Mouse (Mus musculus): ENCODE data around the gene Mtx1.
A peak's percentile ranks its signal among the peaks of the same experiment; 100 is the strongest.

Gene Mtx1

DNA sequence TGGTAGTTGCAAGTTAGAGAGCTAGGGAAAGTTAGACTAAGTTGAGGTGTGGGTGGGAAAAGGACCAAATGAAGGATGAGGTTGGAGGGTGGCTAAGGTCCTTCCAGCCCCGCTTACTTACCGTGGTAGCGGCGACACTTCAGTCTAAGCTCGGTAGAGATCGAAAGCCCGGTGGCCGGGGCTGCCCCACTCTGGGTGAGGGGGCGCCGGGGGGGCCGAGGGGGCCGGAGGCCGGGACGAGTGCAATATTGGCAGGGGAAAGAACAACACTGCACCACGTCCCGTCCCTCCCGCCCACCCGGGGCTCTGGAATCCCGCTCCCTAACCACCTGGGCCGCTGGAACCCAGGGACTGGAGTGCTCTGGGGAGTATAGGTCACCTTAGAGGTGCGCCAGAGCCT lies at the start of gene Mtx1:
Mtx1 (minus strand) TSS at position 189 of the 400 bp plus-strand sequence.
- DNase-seq (ENCODE audit: low spot score) = no peak

DNA sequence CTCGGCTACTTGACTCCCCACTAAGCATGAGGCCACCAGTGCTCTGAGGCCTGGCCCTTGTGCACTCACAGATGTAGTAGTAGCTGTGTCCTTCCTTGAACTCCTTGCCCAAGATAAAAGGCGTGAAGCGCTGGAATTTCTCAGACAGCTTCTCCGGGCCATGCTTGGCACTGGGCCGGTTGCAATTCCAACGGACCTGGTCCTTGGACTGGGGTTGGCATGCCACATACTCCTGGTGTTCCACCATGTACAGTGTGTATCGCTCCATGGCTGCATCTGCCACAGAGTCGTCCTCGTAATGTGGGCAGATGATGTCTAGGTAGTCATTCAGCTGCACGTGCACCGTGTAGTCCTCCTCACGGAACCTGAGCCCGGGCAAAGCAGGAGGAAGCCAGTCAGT lies 49.2 kb upstream of the Mtx1 start:
- no peak for DNase-seq (ENCODE audit: low spot score)

DNA sequence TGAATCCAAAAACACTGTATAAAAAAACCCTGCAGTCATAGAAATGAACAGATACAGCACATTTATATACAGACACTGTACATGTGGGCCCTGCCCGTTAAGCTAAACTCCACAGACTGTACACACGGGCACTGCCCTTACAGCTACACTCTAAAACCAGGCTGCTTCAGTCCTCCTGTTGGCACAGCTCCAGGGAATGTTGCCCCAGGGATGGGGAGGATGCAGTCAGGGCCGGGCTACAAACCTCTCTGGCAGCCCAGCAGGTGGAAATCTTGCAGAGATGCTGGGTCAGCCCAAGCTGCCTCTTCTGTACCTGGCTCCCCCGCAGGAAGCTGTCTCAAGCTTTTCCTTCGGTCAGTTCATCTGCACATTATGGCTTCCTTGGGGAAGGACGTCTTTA lies 44.9 kb upstream of the Mtx1 start:
- DNase-seq (ENCODE audit: low spot score) = no peak

DNA sequence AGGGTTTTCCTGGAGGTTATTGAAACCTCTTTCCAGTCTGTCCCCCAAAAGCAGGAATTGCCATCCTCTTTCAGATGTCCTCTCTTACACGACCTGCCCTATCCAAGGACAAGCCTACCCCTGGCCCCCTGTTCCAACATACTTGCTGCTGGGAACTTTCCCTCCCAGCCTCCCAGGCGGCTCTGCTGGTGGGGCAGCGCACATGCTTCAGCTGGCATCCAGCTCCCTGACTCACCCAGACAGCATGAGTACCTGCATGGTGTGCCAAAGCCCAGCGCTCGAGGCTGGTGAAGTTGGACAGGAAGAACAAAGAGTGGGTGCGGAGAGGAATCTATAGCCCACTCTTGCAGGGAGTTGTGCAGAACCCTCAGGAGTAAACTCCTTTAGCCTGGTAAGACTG lies 44.0 kb upstream of the Mtx1 start:
- DNase-seq (ENCODE audit: low spot score) = no peak

DNA sequence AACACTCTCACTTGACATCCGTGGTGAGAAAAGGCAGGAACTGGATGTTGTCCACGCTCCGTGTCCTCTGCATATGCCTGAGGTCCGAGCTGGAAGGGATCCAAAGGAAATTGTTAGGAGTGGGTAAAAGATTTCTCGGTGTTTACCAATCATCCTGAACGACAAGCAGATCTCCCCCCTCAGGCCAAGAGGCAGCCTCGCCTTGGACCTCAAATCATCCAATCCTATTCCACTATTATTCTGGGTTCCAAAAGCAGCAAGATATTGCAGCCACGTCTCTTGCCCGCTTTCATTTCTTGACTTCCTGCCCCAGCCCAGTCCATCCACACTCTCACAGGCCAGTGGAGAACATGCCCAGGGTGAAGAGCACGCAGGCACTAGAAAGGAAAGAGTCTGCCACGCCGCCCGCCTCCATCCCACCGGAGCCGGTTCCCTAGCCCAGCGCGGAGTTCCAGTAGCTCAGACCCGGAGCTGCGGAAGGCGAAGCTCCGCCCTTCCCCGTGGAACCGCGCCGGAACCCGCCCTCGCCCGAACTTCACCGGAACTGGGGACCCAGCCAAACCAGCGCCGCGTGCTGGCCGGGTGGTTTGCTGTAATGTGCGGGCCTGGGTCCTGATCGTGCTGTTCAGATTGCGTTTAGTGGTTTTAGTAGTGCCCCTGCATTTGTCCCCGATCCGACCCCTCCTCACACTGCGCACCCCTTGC lies 43.3 kb upstream of the Mtx1 start, which contains the start of gene Slc50a1:
Slc50a1 (minus strand) TSS at position 520 of the 705 bp plus-strand sequence.
- peak; percentile 86 for DNase-seq (ENCODE audit: low spot score)

DNA sequence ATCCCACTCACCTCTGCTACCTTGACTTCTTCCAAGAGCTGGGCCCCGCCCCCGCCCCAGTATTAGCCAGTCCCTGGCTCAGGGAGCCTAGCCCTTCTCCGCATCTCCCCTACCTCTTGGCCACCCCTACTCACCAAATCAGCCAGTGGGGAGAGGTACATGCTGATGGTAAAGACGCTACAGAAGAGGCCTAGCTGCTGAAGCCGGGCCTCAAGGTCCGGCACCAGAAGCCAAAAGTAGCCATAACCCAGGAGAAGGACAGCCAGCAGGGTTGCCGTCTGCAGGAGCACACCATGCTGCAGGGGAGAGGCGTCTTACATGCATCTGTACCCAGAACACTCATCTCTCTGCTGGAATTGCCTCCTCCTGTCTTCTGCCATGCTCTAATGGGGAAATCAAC lies 42.0 kb upstream of the Mtx1 start:
- DNase-seq (ENCODE audit: low spot score) = no peak

DNA sequence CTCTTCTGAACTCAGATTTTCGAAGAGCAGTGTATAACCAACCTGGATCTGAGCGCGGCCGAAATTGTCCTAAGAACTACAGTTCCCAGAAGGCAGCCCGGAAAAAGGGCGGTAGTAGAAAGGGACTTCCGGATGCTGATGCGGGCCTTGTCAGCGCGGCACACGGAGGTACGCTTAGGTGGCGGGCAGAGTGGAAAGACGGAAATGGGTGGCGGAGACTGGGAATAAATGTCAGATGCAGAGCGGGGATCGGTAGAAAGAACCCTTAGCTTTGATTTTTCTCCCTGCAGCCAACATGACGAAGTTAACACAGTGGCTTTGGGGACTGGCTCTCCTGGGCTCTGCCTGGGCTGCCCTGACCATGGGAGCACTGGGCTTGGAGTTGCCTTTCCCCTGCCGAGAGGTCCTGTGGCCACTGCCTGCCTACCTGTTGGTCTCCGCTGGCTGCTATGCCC lies 39.6 kb upstream of the Mtx1 start:
- peak; percentile 89 for DNase-seq (ENCODE audit: low spot score)

DNA sequence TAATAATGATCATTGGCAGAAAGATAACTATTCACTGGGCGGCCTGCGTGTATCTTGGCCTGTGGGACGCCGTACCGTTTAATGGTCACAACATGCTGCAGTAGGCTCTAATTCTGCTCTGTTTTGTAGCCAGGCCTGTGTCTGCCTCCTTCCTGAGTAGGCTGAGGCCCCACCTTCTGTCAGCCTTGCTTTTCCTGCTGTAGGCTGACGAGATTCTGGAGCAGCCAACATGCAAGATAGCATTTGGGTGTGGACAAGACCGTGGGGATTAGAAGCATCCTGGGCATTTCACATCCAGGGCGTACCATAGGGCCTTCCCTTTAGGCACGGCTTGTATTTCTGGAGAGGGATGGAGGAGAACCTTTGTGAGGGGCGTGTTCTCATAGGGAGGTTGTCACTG lies 35.5 kb upstream of the Mtx1 start:
- DNase-seq (ENCODE audit: low spot score) = no peak

DNA sequence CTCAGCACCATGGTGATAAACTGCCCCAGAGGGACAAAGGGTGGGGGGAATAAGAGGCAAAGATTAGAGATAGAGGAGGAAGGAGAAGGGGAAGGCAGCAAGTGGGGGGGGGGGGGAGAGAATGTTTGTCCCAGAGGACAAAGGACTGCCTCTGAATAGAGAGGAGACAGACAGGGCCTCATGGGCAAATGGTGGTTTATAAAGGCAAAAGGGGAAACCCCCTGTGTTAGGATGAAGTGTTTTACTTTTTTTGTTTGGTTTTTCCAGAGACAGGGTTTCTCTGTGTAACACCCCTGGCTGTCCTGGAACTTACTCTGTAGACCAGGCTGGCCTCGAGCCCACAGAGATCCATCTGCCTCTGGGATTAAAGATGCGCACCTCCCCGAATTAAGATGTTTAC lies 33.3 kb upstream of the Mtx1 start:
- DNase-seq (ENCODE audit: low spot score) = no peak

DNA sequence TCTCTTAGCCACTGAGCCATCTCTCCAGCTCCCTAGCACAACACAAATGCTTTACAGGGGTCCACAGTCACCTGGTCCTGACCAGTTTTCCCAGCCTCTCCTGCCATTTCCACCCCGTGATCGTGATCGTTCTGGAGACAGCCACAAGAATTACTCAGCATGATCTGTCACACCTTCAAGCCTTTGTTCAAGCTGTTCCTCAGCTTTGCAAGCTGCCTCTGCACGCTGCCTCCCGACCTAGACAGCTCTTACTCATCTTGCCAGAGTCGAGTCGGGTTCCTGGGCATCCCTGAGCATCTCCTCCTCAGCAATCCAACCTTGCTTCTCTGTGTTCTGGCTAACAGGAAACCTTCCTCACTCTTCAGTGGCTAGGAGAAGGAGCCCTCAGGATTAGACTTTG lies 32.2 kb upstream of the Mtx1 start, which contains the start of gene Dpm3:
Dpm3 (plus strand) TSS at position 283 of the 400 bp plus-strand sequence.
- no peak for DNase-seq (ENCODE audit: low spot score)

DNA sequence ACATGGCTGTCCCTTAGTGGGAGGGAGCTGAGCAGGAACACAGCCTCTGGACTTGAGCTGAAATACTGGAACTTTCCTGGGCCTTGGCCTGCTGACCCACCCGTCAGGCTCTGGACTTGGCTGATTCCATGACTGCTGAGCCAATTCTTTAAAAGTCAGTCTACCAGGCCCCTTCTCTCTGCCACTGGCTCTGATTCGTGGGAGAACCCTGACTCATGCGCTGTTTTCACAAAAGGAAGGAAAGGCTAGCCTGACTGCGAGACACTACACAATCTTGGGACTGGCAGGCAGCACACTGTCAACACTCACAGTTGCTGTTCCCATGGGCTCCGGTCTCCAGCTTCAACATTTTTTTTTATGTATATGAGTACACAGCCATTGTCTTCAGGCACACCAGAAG lies 29.3 kb upstream of the Mtx1 start:
- no peak for DNase-seq (ENCODE audit: low spot score)

DNA sequence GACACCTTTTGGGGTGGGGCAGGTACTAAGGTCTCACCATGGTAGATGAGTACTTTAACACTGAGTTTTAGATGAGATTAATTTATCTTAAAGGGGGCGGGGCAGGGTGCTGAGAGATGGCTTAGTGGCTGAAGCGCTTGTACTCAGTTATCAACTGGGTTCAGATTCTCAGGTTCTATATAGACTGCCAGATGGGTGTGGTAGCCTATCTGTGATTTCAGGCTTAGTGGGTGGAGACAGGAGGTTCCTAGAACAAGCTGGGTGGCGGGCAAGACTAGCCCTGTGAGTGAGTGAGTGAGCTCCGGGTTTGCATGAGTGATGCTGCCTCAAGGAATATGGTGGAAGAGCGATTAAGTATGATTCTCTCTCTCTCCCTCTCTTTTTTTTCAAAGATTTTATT lies 28.1 kb upstream of the Mtx1 start:
- DNase-seq (ENCODE audit: low spot score) = no peak

DNA sequence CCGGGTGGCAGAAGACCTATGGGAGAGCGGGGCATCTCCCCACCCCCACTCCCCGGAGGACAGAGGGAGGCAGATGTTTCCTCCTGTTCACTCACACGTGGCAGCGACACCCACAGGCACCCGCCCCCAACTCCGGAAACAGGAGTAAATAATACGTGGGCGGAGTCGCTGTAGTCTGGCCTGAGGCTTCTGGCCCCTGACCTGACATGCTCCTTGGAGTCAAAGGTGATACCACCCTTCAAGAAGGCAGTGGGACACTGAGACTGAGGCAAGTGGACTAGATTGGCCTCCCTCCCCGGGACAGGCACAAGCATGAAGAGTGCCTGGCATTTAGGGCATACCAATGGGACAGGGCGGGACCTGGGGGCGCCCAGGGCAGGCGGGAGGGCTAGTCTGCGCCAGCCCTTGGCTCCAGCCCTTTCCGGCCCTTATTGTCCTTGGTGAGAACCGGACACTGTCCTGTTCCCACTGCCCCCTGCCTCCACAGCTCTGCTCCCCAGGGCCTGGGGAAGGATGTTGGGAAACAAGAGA lies 24.5 kb upstream of the Mtx1 start:
- DNase-seq (ENCODE audit: low spot score) = peak; percentile 87

DNA sequence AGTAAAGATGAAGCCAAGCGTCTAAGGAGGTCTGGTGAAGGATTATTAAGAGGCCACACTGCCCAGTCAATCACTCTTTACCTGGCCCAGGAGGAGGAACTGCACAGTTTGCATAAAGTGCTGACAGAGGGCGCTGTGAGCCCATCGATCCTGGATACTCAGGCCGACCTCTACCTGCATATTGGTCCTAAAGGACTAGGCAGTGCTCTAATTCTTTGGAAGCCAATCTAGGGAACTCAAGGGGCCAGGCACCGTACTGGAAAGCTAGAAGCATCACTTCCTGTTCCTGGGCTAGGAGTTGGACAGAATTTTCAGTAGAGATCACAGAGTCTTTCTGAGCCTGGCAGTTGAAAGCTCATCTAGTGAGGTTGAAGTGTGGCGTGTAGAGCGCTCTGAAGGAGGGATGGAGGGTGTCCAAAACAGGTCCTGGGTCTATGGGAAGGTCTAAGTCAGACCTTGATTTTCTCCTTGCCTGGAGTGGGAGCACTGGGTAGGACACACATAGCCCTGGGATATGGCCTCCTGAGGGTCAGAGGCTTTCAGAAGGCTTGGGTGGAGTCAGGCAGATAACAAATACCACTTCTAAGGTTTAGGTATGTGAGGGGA lies 23.6 kb upstream of the Mtx1 start:
- DNase-seq (ENCODE audit: low spot score) = peak; percentile 88

DNA sequence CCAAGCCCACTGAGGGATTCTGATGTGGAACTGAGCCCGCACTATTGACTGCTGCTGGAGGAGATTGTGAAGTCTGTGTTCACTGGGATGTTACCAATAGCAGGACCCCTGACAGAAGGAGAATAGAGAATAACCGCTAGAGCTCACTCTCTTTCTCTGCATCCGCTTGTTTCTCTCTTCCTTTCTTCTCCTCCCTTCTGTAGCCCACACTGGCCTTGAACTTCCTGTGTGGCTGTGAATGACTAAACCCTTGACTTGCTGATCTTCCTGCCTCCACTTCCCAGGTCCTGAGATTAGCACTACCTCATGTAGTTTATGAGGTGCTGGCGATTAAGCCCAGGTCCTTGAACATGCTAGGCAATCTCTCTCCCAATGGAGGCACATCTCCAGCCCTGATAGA lies 20.6 kb upstream of the Mtx1 start:
- DNase-seq (ENCODE audit: low spot score) = no peak

DNA sequence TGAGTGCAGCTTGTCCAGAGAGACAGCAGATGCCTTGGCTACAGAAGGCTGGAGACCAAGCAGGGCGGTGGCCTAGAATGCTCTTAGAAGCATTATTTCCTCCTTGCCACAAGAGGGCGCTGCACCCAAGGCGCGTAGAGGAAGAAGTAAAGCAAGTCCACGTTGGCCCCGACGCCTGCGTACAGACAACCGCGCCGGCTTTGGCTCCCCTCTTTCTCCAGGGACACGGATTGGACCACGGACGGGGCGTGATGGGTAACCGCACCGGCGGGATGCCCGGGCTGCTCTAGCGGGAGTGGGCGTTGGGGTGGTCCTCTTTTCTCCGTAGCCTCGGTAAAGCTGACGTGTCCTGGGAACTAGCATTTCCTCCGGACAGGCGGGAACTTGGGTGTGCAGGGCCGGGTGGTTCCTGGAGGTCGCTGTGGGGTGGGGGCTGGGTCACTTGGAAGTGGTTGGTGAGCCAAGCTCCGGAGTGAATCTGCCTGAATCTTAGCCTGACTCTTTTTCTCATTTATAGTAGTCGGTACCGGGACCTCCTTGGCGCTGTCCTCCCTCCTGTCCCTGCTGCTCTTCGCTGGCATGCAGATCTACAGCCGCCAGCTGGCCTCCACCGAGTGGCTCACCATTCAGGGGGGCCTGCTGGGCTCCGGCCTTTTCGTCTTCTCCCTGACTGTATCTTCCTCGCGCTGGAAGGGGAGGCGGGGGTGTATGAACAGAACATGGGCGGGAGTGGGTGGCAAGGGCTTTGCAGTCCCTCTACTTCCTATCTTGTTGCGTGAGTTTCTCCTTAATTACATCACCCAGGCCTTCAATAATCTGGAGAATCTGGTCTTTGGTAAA lies 19.6 kb upstream of the Mtx1 start, which contains the start of gene Trim46:
Trim46 (minus strand) TSS at position 49 of the 840 bp plus-strand sequence.
- peak; percentile 92 for DNase-seq (ENCODE audit: low spot score)

DNA sequence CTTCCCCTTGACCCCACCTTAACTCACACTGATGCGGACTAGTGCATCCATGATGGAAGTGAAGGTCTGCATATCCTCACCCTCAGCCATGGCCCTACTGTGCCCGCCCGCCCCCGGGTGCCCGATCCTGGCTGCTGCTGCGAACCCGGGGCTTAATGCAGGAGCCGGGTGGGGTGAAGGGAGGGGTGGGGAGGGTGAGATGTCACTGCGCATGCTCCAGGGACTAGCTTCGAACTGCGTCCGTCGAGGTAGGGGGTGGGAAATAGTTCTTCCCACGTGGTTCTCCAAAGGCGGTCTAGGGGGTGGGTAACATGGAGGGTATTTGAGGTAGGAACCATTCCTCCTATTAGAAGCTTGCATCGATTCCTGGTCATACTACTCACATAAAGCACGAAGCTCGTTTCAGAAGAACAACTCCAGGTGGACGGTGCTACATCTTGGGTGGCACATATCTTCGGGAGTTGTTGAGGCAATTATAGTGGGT lies 18.8 kb upstream of the Mtx1 start, which contains the start of gene Krtcap2:
Krtcap2 (plus strand) TSS at position 279 of the 484 bp plus-strand sequence.
- no peak for DNase-seq (ENCODE audit: low spot score)

DNA sequence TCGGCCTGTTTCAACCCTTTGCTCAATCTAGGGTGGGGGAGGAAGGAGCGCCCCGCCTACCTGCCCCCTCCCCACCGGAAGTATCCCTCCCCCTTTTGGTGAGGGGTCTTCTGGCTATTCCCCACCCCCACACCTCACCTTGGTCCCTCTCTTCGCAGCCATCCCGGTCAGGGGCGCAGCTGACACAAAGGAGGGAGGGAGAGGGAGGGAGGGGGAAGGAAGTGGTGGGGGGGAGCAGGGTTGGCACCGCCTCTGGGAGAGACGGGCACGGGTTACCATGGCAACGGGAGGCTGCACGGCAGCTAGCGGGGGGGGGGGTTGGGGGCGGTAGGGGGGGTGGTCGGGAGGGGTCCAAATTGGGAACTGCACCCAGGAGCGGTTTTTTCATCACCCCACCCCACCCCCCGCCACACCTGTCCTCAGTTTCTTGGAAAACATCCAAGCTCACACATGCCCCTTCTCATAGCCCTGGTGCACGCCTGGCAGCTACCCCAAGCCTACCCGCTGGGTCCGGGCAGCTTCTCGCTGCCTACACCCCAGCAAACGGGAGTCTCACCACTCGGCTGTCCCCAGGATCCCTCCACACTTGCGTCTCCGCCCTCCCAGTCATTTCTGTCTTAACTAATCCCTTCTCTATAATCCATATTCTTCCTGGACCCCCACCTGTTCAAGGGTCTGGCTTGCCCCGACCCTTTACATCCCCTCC lies 18.2 kb upstream of the Mtx1 start:
- DNase-seq (ENCODE audit: low spot score) = no peak

DNA sequence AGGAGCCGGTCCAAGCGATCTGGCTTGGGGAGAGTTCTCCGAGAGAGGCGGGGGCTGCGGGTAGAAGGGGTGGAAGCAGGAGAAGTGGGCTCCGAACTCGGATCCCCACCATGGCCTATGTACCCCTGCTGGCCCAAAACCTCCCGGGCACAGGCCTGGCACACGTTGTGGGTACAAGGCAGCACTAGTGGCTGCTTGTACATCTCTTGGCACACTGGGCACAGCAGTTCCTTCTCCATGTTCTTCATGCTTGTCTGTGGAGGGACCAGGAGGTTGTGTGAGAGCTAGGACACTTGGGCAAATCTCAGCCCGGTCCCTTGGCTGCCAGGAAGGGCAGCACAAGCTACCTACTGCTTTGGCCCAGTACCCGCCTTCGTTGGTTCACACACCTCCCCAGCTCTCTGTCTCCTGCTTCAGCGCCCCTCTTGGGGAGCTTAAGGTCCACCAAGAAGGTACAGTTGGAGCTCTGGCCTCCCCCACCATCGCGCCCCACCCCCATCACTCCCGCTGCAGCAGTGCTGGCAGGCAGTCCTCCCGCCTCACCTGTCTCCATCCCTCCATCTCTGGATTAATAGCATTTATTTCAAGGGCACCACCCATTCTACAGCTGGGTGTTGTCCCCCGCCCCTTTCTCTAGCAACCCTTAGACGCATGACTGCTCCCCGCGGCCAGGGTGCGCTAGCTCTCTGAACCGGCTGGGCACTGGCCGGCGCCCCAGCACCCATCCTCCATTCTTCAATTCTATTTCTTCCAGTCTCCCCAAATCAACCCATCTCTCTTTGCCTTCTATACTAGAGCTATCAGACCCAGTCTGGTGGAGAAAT lies 17.5 kb upstream of the Mtx1 start:
- no peak for DNase-seq (ENCODE audit: low spot score)

DNA sequence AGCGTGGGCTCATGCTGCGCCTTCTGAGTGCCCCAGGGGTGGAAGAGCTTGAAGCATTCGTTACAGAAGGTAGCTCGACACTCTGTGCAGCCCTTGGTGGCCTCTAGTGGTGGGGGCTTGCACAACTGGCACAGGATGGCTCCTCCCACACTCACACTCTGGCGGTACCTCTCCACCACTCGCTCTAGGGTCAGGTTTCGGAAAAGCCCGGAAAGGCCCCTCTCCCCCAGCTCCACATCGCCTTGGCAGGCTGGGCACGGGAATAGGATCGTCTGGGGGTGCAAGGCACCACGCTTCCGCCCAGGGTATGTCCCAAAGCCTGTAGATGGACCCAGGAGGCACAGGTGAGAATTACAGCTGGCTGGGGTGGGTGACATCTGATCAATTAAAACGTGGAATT lies 16.7 kb upstream of the Mtx1 start:
- DNase-seq (ENCODE audit: low spot score) = peak; percentile 83

Data from lung, postnatal 25 days (tissue).